Mouse (Mus musculus): Measurements from ENCODE around the gene Zfp110. TPM values are rescaled to one million over a fixed set of nuclear protein-coding genes. Genes with fewer than 3 reads are reported as not detected.

The Zfp110 gene
- total RNA-seq (2023), result 100 to 1,000 TPM; 110 to 119 TPM

DNA sequence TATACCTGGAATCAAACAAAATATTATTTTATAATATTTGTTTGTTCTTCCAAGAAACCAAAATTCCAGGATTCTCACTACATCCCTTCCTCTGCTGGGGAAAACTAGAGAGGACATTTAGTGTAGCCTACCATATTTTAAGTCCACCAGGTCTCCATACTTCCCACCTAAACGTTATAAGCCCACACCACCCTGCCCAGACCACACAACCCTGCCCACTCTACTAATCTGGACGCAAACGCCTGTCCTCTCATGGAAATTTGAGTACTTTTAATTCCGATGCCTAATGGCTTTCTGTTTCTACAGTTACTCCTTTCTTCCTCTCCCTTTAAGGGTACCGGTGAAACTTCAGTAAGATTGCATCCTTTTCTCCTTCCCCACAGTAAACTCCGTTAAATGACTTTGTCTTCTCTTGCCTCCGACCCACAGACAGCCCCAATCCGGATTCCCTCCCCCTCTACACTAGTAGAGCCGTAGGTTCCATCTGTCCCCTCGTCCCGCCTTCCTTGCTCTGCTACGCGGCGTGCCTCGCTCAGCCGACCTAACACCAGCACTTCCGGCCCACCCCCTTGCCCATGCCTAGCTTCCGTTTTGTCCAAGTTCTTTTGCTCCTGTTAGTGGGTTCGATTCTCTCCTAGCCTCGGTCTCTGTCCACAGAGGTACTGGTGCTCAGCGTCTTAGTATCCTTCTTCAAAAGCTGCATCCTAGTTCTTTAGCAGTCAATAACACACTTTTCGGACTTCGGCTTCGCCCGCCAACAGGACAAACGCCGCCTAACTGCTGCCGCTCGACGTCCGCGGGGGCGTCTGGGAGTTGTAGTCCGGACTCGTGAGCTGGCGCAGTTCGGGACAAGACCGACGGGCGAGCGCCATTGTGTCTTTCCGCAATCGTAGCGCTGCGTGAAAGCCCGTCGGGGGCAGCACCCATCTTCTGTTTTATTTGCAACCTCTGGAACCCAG is at the start of gene Zfp110:
Gene Zfp110 (plus strand): TSS at position 600 of the 959 bp plus-strand sequence.

GRCm38 (mm10) chr7:12802866-12803726 is 31.5 kb upstream of the Zfp110 start, which contains the start of gene Zscan18:
TSS of gene Zscan18 (minus strand) at chr7:12803635.

GRCm38 (mm10) chr7:12818521-12819295 is 15.9 kb upstream of the Zfp110 start, which contains the start of gene Zfp329:
TSS of gene Zfp329 (minus strand) at chr7:12818858.

GRCm38 (mm10) chr7:12880911-12881660 is 46.5 kb downstream of the Zfp110 start, which contains the start of gene Zfp128:
TSS of gene Zfp128 (plus strand) at chr7:12881177.

DNA sequence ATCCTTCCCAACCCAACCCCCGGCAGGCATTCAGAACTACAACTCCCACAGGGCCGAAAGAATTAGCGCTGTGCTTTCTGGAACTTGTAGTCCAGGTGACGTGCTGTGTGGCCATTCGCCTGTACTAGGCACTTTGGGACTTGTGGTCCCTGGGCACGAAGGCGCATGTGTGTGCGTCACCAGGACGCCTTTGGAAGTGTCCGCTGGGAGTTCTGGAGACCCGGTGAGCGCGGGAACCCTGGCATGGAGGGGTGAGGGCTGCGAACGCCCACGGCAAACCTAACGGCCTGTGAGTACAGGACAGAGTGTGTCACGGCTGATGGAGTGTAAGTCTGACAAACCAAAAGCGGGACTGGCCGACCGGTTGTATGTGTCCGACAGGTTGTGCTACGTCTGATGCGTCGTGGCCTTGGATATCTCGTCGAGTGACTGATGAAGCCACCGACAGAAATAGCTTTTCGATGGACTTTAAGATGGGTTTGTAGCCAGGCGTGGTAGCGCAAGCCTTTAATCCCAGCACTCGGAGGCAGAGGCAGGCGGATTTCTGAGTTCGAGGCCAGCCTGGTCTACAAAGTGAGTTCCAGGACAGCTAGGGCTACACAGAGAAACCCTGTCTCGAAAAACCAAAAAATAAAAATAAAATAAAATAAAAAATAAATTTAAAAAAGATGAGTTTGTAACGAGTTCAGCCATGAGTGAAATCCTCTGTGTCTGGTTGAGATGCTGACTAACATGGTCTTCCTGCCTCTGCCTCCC is 63.3 kb downstream of the Zfp110 start, which contains the start of gene Zscan22:
Gene Zscan22 (plus strand): TSS at position 161 of the 756 bp plus-strand sequence.

Other genes with a start within 250 kb of the Zfp110 start
- gene Vmn2r53, start 226.0 kb upstream of the Zfp110 start, total RNA-seq (2023), result under 1 TPM; 0.06 TPM
- not detected for gene Vmn2r54, start 194.4 kb upstream of the Zfp110 start, total RNA-seq (2023)
- gene Vmn2r55, start 149.8 kb upstream of the Zfp110 start, total RNA-seq (2023), result not detected
- gene Vmn2r56, start 99.8 kb upstream of the Zfp110 start, total RNA-seq (2023), result not detected
- gene Zscan18, start 31.1 kb upstream of the Zfp110 start, total RNA-seq (2023), result 10 to 100 TPM; 13.3 to 19.3 TPM
- gene Zfp329, start 15.9 kb upstream of the Zfp110 start, total RNA-seq (2023), result 10 to 100 TPM; 12.1 to 15.8 TPM
- gene Zfp128, start 46.4 kb downstream of the Zfp110 start, total RNA-seq (2023), result 1 to 10 TPM; 2.6 to 4.5 TPM
- gene Zscan22, start 63.1 kb downstream of the Zfp110 start, total RNA-seq (2023), result 10 to 100 TPM; 16.6 to 18.3 TPM
- 1,000 to 10,000 TPM; 2,087 to 2,163 TPM for gene Rps5, start 87.5 kb downstream of the Zfp110 start, total RNA-seq (2023)
- gene Rnf225, start 92.7 kb downstream of the Zfp110 start, total RNA-seq (2023), result 1 to 10 TPM; 1.2 to 1.5 TPM
- gene Zfp324, start 131.1 kb downstream of the Zfp110 start, total RNA-seq (2023), result 1 to 10 TPM; 3.9 to 6.7 TPM
- gene Zfp446, start 143.1 kb downstream of the Zfp110 start, total RNA-seq (2023), result 1 to 10 TPM; 8.7 to 9.2 TPM
- gene Slc27a5, start 163.4 kb downstream of the Zfp110 start, total RNA-seq (2023), result not detected
- 100 to 1,000 TPM; 377 to 380 TPM for gene Trim28, start 164.4 kb downstream of the Zfp110 start, total RNA-seq (2023)
- gene Zbtb45, start 175.3 kb downstream of the Zfp110 start, total RNA-seq (2023), result 10 to 100 TPM in 1 of 2 experiments, 1 to 10 TPM in 1; 9.3 to 11.9 TPM
- gene Chmp2a, start 200.0 kb downstream of the Zfp110 start, total RNA-seq (2023), result 100 to 1,000 TPM in 1 of 2 experiments, 10 to 100 TPM in 1; 93.2 to 104 TPM
- 100 to 1,000 TPM in 1 of 2 experiments, 10 to 100 TPM in 1; 94.6 to 100 TPM for gene Ube2m, start 203.5 kb downstream of the Zfp110 start, total RNA-seq (2023)
- gene Mzf1, start 220.0 kb downstream of the Zfp110 start, total RNA-seq (2023), result under 1 TPM; 0.59 to 0.78 TPM

All from B cell, adult 67 days (primary cell).